Mouse (Mus musculus) frontal cortex, postnatal 10 days (tissue): ENCODE data around the gene Rab35.

Experiments used
- DNase-seq, 2 experiments: peaks; one replicate each; pipeline ENCODE4 v3.0.0; 2022; ENCODE audit warnings: low spot score in 2 of 2, mixed read lengths in 1 of 2

Gene Rab35

DNA sequence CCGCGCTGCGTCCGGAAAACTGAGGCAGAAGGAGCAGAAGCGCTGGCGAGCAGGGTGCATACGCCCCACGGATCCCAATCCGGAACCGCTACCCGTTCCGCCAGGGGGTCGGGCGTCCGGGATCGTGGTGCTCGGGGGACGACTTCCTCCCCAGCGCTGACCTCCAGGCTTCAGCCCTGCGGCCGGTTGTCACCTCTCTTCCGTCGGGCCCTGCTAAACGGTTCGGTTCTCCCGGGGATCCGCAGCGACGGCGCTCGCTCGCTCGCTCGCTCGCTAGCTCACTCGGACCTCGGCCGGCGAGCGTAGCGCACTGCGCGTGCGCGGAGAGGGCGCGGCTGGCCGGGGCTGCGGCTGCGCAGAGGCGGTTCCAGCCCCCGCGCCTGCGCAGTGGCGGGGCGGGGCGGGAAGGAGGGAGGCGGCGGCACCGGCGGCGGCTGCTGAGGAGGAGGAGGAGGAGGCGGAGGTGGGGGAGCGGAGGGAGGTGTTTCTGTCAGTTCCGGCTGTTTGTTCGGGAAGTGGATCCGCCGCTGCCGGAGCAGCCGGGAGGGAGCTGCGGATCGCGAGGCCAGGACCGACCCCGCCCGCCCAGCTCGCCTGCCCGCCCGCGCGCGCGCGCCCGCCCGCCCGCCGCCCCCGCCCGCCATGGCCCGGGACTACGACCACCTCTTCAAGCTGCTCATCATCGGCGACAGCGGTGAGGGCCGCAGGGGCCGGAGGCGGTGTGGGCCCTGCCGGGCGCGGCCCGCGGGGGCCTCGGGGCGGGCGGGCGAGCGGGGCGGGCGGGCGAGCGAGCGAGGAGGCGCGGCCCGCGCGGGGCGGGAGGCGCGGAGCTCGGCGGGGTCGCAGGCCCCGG lies at the start of gene Rab35:
Gene Rab35, plus strand, starts transcription at position 404 of the 853 bp plus-strand sequence.
- DNase-seq: peak; percentile 87 to 92

DNA sequence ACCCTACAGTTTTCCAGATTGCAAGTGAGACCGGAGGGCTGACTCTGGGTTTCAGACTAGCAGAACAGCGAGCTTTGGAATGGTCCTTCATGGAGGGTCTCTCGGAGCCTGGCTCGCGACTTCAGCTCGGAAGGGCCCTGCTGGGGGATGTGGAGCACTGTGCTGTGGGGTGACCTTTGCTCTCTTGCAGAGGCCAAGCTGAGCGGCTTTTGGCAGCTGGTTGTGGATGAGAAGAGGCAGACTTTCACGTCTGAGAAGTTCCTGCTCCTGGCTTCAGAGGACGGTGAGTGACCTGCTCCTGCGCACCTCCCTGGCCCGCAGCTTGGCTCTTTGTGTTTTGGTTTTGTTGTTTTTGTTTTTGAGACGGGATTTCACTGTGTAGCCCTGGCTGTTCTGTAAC lies 46.1 kb upstream of the Rab35 start:
- no peak for DNase-seq

DNA sequence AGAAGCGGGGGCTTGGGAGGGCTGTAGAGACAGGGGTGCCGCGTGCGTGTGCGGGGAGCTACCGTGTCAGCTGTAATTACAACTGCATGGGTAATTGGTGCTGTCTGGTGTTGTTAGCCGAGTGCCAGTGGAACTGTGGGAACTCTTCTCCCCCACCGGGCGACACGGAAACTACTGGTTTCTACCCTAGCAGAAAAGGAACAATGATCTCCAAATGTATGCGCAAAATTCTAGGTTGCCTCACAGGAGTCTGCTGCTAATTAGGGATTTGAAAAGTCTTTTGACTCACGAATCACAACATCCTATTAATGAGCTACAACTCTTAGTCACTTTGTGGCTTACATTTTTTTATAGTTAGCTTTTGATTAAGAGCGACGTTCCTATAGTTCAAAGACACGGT lies 45.5 kb upstream of the Rab35 start:
- no peak for DNase-seq

DNA sequence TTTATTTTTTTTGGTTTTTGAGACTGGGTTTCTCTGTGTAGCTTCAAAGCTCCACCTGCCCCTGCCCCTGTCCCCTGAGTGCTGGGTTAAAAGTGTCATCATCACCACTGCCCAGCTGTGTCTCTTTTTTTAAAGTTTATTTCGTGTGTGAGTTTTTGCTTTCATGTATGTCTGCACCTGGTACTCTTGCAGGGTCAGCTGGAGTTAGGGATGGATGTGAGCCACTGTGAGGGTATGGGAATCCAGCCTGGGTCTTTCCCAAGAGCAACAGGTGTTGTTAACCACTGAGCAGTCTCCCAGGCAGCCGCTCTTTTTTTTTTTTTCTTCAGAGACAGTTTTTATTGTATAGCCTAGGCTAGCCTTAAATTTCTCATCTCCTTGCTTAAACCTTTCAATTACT lies 44.9 kb upstream of the Rab35 start:
- no peak for DNase-seq

DNA sequence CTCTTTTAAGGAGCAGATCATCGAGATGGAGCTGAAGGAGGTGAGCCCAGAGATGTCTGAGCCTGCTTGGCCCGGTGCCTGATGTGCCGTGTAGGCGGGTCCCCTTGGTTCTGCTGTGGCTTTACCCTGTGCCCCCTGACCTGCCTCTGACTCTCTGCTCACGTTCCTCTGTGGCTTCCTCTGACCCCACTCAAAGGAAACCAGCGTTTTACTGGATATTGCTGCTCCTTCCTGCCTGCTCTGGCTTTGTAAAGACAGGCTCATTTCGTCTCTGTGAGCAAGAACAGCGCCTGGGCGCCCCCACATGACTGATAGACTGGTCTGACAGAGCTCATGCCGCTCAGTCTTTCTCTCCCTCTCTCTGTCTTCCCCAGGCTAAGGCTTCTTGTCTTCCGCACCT lies 40.7 kb upstream of the Rab35 start:
- DNase-seq: no peak

DNA sequence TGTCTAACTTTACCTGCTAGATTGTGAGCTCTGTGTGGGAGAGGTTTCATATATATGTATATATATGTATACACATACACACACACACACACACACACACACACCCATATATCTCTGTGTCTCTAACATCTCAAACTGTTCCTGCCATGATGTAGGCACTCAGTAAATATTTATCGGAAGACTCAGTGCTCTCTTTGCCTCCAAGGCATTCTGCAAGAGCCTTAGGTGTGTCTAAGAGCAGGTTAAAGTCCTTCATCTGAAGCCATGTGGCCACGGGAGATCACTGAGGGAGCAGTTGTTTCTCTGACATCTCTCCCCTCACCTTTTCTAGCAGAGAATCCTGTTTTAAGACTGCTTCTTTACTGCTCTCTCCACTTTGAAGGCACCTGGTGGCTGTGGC lies 40.2 kb upstream of the Rab35 start:
- DNase-seq: no peak

DNA sequence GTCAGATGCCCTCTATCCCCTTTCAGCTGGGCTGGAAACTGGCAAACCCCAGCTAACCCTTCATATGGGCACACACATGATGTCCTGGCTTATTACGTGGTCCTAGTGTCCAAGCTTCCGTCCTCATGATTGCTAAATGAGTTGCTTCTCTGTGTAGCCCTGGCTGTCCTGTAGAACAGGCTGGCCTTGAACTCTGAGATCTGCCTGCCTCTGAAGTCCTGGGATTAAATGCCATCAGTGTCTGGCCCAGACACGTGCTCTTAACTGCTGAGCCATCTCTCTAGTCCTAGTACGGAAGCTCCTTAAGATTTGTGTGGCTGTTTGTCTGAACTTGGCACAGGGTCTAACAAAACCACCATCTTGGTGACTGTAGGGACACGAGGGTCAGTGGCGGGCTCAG lies 28.1 kb upstream of the Rab35 start:
- DNase-seq: no peak

DNA sequence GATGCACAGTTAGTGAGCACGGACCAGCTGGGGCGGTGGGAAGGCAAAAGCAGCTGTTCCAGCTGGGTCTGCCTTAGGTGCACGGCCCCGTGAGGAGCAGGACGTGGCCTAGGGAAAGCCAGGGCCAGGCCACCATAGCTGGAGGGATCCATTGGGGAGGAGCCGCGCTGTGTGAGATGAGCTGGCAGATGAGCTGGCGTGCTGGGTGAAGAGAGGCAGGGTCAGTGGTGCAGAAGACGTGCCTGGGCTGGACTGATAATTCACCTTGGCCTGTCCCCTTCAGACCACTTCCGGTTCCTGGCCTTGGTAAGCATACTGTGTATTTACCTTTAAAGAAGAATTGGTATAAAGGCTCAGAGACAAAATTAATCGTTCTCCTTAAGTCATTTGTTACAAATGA lies 20.1 kb upstream of the Rab35 start:
- DNase-seq: no peak

DNA sequence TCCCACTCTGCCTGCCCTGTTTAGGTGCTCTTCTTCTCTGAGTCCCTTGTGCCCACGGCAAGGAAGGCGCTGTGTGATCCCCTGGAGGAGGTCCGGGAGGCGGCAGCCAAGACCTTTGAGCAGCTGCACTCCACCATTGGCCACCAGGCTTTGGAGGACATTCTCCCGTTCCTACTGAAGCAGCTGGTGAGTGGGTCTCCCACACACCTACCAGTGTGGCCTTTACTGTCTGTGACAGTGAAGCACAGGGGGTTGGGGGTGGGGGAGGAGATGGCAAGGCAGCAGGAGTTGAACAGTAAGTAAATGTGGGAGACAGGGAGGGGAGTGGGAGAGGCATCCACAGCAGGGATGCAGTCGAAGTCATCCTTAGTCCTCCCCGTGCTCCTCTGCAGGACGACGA lies 18.4 kb upstream of the Rab35 start:
- DNase-seq: no peak

DNA sequence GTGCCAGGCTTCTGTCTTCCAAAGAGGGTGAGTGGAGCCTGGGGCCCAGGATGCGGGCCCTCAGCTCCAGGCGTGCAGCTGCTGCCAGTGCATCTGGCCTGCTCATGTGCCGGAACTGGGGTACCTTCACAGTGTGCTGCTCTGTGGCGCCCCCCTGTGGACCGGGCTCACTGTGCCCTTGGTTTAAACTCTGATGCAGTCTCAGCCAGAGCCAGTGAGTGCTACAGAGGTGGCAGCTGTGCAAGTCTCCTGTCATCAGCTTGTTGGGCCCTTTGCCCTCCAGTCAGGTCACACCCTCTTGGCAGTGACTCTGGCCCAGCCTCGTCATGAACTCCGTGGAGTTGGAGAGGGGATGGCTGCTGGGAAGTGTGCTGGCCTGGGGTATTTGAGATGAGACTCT lies 16.8 kb upstream of the Rab35 start:
- no peak for DNase-seq

DNA sequence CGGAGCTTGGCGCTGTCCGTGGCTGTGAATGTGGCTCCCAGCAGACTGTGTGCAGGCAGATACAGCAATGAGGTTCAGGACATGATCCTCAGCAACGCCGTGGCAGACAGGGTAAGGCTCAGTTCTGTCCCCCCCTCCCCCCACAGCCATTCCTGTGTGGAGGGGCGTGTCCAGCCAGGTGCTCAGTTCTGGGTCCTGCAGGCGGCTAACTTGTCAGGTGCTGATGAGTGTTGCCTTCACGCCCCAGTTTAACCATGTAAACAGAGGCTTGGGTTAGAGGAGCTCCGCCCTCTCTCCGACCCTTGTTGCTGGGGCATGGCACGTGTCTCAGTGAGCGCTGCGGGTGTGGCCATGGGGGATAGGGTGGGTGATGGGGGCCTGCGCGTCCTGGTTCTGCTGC lies 12.0 kb upstream of the Rab35 start:
- no peak for DNase-seq

DNA sequence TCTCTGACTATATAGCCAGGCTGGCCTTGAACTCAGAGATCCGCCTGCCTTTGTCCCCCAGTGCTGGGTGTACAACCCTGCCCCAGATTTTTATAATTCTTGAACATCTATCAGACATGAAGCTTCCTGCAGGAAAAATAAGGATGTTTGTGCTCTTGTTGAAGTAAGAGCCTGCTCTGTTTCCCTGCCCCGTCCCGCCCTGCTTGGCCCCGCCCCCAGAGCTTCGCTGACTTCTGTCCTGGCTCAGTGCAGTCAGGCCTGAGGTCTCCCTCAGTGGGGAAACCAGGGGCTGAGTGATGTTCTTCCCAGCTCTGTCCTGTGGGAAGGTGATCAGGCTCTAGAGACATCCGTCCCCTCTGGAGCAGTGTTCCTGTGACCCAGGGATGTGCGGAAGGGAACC lies 9.0 kb upstream of the Rab35 start:
- DNase-seq: no peak

DNA sequence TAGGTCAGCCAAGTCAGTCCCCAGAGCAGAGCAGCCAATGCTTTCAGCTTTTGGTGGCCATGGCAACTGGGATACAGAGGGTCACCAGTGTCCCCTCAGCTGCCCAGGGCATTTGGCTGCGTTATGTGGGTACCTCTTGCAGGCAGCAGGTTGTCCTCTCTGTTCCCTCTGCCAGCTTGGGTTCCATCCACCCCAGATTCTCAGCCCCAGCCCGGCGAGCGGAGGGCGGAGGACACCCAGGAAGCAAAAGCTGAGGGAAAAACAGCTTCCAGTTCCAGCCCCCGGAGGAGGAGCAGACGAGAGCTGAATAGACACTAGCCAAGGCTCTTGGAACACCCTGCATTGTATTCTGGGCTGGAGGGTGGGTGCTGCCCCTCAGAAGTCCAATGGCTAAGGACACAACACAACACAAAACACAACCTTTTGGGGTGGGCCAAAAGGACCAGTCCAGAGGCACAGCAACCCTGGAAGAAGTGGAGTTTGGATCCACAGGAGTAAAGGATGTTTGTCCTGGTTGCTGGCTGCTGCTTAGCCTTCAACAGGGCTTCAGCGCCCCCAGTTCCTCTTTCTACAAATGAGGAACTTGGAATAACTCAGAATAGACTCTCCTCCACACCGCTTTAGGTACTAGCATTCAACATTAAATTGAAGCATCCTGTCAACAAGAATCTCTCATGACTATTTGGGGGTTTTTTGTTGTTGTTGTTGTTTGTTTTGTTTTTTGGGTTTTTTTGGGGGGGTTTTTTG lies 7.8 kb upstream of the Rab35 start:
- DNase-seq: no peak

DNA sequence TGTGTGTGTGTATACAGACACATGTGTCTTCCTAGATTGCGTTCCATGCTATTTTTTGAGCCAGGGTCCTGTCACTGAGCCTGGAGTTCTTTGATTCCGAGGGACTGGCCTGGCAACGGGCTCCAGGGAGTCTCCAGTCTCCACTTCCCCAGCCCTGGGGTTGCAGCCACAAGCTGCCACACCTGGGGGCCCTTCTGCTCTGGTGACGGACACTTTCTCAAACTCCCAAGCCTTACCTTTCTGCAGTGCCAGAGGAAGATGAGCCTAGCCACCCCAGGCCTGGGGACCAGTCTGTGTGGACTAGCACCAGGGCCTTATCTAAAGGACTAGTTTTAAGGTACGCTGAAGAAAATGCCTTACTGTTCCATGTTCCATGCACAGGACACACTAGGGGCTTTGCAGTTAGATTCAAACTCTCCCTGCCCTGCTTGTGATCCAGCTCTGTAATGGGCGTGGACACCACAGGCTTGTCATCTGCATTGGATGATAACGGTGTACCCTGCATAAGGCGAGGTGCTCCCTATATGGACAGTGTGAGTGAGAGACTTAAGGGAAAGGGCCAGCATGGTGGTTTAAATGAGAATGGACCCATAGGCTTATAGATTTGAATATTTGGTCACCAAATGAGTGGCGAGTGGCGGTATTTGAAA lies 5.3 kb upstream of the Rab35 start:
- DNase-seq: no peak

DNA sequence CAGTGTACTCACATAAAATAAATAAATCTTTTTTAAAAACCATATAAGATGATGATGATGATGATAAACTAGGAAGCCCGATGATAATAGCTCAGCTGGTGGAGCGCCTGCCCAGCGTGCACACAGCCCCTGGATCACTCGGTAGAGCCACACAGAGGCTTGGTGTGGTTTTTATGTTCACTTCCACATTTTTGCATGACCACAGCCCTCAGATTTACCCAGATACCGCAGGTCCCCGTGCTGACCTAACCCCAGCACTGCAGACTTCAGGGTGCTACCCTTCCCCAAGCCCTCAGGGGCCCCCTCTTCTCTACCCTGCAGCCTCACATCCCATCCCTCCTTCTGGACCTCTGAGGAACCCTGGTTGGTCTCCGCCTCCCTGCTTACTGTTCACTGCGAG lies 3.6 kb upstream of the Rab35 start:
- DNase-seq: no peak

DNA sequence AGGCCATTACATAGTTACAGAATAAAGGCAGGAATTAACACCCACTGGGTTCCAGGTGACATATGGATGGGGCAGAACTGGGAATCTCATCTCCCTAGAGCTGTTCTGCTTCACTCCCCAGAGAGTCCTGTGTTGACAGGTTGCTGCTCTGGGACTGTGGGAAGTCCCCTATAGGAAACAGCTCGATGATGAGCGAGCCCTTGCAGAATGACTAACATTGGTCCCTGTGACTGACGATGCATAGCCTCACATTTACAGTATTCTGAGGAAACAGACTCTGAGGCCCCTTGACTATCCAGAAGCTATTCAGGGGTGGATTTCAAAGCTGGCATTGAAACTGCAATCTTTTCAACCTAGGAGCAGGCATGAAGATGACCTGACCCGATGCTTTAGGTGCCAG lies 2.0 kb upstream of the Rab35 start:
- DNase-seq: no peak

DNA sequence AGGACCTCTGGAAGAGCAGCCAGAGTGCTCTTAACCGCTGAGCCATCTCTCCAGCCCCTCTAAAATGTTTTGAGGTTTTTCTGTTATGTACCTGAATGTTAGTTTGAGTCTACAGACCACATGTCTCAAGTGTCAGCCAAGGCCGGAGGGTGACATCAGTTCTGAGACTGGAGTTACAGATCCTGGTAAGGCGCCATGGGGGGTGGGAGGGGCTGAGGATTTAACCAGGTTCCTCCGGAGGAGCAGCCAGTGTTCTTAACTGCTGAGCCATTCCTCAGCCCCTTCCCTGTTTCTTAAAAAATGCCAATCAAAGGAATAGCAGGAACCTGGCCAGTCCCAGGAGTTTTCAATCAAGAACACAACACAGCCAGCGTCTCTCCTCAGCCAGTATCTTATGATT lies 1.4 kb upstream of the Rab35 start:
- DNase-seq: no peak

DNA sequence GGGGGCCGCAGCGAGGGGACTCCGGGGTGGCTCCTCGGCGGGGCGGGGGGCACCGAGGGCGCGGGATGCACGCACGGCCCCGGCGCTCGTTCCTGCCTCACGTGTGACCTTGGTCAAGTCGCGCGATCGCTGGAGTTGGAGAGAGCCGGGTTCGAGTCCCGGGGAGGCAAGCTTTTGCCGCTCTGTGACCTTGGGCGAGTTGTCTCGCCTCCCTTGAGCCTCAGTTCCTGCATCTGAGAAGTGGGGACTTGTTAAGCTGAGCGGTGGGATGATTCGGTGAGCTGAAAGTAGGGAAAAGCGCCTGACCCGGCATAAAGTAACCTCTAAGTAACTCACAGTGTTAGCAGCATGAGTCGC lies 628 bp downstream of the Rab35 start:
- DNase-seq: no peak

DNA sequence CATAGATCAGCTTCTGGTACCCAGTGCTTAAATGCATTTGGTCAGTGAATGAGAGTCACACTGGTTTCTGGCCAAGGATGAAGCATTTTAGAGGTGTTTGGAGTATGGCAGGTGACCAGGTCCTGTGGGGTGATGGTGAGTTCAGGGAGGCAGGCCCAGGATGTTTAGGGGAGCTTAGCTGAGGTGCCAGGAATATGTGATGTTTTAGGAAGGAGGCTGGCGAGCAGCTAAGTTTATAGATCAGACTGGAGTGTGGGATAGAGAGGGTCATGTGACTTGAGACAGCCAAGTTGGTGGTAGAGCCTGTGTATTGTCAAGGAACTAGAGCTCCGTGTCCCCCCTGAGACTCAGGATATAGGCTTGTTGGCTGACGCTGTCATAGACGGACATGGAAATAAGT lies 1.4 kb downstream of the Rab35 start:
- no peak for DNase-seq

DNA sequence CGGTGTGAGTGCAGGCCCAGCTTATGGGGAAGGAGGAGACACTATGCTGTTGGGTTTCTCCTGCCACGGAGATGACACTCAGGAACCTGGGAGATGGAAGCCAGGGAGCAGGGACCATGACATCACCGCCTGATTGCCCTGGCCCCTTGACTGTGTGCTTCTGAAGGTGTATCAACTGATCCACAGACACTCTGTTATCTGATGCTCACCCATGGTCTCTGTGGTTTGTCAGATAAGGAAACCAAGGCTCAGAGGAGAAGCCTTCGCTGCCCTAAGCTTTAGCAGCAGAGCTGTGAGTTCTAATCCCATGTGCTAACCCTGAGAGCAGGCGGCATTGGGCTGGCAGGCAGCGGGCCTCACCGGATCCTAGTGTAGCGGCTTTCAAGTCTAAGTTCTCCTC lies 2.3 kb downstream of the Rab35 start:
- no peak for DNase-seq

DNA sequence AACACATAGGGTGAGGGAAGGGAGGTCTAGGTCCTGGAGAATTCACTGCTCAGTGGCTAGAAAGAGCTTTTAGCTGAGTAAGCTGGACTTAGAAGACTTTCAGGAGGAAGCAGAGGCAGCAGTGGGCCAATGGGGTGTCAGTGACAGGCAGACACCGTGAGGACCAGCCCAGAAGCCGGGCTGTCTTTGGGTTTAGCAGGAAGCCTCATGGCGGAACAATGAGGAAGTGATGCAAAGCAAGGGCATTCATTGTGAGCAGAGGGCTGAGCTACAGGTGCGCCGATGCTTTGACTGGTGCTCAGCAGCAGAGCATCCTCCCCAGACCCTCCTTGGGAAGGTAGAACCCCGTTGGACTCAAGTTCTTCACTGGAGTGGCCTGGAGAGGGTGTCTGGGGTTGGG lies 3.8 kb downstream of the Rab35 start:
- DNase-seq: no peak

DNA sequence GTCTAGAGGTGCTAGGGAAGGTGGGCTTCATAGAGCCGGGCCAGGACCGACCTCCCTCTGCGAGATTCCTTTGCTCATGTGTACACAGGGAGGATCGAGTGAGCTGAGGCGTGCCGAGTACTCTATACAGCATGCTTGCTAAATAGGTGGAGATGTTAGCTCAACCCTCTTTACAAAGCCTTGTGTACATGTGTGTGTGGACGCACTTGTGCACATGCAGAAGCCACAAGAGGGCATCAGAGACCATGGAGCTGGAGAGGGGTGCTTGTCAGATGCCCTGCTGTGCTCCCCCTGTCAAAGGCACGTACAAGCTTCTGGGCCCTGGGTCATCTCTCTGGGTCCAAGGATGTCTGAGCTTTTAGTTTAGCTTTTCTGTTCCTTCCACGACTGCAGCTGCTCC lies 12.5 kb downstream of the Rab35 start:
- no peak for DNase-seq

DNA sequence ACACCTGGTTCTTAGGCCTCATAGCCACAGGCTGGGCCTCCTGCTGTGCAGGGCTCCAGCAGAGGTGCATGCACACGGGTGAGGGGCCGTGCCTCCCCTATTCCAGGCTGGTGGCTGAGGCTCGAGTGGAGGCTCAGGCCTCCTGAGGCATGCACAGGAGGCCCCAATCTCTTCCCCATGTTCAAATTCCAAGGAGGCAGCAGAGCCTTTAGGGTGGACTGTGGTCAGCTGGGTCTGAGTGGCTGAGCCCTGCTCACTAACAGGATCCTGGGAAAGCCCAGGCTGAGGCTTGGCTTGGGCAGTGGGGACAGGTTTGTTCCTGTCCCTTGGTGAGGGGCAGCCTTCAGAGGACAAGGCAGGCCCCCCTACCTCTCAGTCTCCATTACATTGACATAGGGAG lies 17.2 kb downstream of the Rab35 start:
- DNase-seq: no peak
